Mouse (Mus musculus) hindbrain, embryonic 11.5 days (tissue): ENCODE results near the gene Ralb. TPM values are rescaled to one million over a fixed set of nuclear protein-coding genes. Genes with fewer than 3 reads are reported as not detected.

Experiments
- ATAC-seq: fragments of 200-750 bp; cut with Nextera tagmentation; 2 replicates; pipeline ENCODE4 v1.8.0; 2017; ENCODE audit warnings: mild to moderate bottlenecking, moderate TSS enrichment, moderate library complexity; ENCODE audit not compliant: low FRiP score
- DNase-seq: peaks from one replicate; pipeline ENCODE4 v3.0.0-alpha.2; 2015; ENCODE audit warnings: low spot score
- H3K27ac ChIP-seq: fragments of 300-500 bp; sonication (generic); 2 replicates; pipeline ENCODE4 v1.5.1; 2014; ENCODE audit warnings: mild to moderate bottlenecking, low read depth, low read length
- H3K27me3 ChIP-seq: fragments of 300-500 bp; sonication (generic); 2 replicates; pipeline ENCODE4 v1.6.1; 2014; ENCODE audit warnings: mild to moderate bottlenecking, low read length, moderate library complexity, mixed read lengths; ENCODE audit not compliant: control insufficient read depth, insufficient read depth
- H3K36me3 ChIP-seq: fragments of 300-500 bp; sonication (generic); 2 replicates; pipeline ENCODE4 v1.6.1; 2014; ENCODE audit warnings: mild to moderate bottlenecking, low read length, moderate library complexity, mixed read lengths; ENCODE audit not compliant: control insufficient read depth, insufficient read depth
- H3K4me1 ChIP-seq: fragments of 300-500 bp; sonication (generic); replicated peaks from 2 replicates; pipeline ENCODE4 v1.6.1; 2014; ENCODE audit warnings: low read length, mixed read lengths; ENCODE audit not compliant: control insufficient read depth, insufficient read depth
- H3K4me2 ChIP-seq: fragments of 300-500 bp; sonication (generic); replicated peaks from 2 replicates; pipeline ENCODE4 v1.6.1; 2014; ENCODE audit warnings: mild to moderate bottlenecking, low read depth, low read length
- H3K4me3 ChIP-seq: fragments of 300-500 bp; sonication (generic); 2 replicates; pipeline ENCODE4 v1.5.1; 2014; ENCODE audit warnings: low read depth, low read length
- H3K9ac ChIP-seq: fragments of 300-500 bp; sonication (generic); 2 replicates; pipeline ENCODE4 v1.6.1; 2014; ENCODE audit warnings: low read depth, low read length
- H3K9me3 ChIP-seq: fragments of 300-500 bp; sonication (generic); 2 replicates; pipeline ENCODE4 v1.6.1; 2016; ENCODE audit warnings: low read length; ENCODE audit not compliant: control insufficient read depth
- WGBS: fragments of 180-500 bp; shearing (Covaris S2); extraction: QIAGEN DNeasy Blood & Tissue Kit; methylation state at CpG from one replicate; pipeline ENCODE4 v1.1.7; 2014; 5-methylcytosine and 5-hydroxymethylcytosine counted together
- polyA plus RNA-seq: library from polyadenylated mRNA; unstranded; fragments of >200 nt; fragmentation: Nextera tagmentation; extraction: Ambion mirVana; gene quantifications from 2 replicates; pipeline ENCODE4 v1.2.1, GENCODE M21; 2014

Gene Ralb
- polyA plus RNA-seq, 1 experiment from 2014 or later: 70.5 TPM

DNA sequence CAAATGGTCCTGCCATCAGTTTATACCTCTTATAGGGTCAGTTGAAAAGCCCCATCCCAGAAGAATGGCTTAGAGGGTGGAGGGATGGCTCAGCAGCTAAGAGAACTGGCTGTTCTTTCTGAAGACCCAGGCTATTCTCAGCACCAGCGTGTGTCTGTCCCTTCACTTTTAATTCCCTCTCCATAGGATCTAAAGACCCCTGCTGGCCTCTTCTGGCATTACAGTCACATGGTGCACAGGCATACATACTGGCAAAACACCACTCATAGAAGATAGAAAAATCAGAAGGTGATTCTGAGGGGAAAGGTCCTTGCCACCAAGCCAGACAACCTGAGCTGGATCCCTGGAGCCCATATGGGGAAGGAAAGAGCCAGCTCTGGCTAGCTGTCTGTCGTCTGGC is 41.2 kb downstream of the Ralb start:
- 49% methylated on average over 2 of the region's 2 CpGs for WGBS

DNA sequence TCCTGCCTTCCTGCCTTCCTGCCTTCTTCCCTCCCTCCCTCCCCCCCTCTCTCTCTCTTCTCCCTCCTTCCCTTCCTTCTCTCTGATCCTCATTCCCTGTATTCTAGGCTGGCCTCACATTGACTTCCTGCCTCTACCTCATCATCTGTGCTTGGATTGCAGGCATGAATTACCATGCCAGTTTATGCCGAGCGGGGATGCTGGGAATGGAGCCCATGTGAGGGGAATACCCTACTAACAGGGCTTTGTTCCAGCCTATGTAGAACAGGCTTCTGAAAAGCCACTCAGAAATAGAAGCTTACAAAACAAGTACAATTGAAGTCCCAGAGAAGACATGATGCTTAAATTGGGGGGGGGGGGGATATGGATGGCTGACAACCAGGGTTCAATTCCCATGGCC is 44.5 kb downstream of the Ralb start:
- WGBS: 81% methylated on average over 2 of the region's 2 CpGs
- DNase-seq (no peak), ATAC-seq (no peak)
- Histone ChIP-seq H3K4me3 (no peak overlapping the region), H3K9me3 (no peaks in the 10 kb centered on the region), H3K9ac (no peak overlapping the region), H3K4me2 (no peak overlapping the region), H3K27ac (no peak overlapping the region), H3K4me1 (no peaks in the 10 kb centered on the region), H3K27me3 (no peaks in the 10 kb centered on the region), H3K36me3 (no peaks in the 10 kb centered on the region)

More for the DNA sequence above, 41.2 kb downstream of the Ralb start:
- no peaks in the 10 kb centered on the region for H3K36me3 ChIP-seq
- H3K9me3 ChIP-seq: no peaks in the 10 kb centered on the region
- DNase-seq: peak; percentile 77
- H3K4me1 ChIP-seq: no peaks in the 10 kb centered on the region
- no peak overlapping the region for H3K4me2 ChIP-seq
- H3K4me3 ChIP-seq: no peak overlapping the region
- H3K27me3 ChIP-seq: no peaks in the 10 kb centered on the region
- no peak overlapping the region for H3K9ac ChIP-seq
- H3K27ac ChIP-seq: no peak overlapping the region
- no peak for ATAC-seq

DNA sequence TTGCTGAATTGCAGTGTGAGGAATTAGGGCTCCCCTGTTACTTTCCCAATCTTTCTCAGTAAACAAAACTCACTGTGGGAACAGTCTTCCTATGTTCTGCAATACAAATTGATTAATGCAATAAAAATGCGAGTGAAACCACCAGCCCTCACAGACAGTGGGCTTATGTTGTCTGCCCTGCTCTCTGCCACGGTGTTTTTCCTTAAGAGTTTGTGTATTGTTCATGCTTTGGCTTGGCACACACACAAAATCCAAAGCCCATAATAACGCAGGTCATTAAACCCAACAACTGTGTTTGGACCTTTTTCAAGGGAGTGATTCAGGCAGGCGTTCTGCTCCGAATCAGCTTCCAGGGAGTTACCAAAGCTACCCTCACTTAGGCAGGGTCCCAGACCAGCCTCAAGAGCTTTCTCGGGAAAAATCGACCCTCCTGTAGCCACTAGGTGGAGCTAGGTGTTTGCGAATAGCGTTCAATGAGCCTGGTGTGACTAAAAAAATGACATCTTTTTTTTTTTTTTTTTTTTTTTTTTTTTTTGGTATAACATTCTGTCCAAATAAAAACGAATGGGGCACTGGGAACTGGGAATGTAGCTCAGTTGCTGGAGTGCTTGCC is 46.5 kb downstream of the Ralb start:
- H3K9me3 ChIP-seq: no peaks in the 10 kb centered on the region
- H3K4me2 ChIP-seq: no peak overlapping the region
- H3K4me3 ChIP-seq: no peak overlapping the region
- WGBS: 21% methylated on average over 10 of the region's 10 CpGs
- H3K27ac ChIP-seq: no peak overlapping the region
- no peaks in the 10 kb centered on the region for H3K4me1 ChIP-seq
- H3K36me3 ChIP-seq: no peaks in the 10 kb centered on the region
- peak; percentile 81 for DNase-seq
- H3K27me3 ChIP-seq: no peaks in the 10 kb centered on the region
- ATAC-seq: no peak
- no peak overlapping the region for H3K9ac ChIP-seq

DNA sequence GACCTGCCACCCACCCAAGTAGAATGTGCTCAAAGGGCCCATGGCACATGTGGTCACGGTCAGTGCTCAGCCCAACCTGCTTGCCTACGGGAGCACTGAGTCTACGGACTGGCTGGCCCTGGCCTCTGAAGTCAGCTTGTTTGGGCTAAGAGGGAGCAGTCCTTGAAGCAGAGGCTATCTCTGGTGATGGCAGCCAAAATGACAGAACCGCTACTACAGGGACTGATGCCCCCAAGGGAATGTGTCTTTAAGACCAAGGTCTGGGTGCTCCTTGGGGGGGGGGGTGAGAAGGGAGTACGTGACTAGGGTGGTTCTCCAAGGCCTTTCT is 47.1 kb downstream of the Ralb start:
- no peaks in the 10 kb centered on the region for H3K27me3 ChIP-seq
- ATAC-seq (0 out of 2 replicates have a peak, but pooled peaks have one; percentile 19), DNase-seq (no peak)
- no peak overlapping the region for H3K4me3 ChIP-seq
- H3K4me1 ChIP-seq: no peaks in the 10 kb centered on the region
- no peak overlapping the region for H3K27ac ChIP-seq
- H3K9ac ChIP-seq: no peak overlapping the region
- 65% methylated on average over 5 of the region's 5 CpGs for WGBS
- no peaks in the 10 kb centered on the region for H3K36me3 ChIP-seq
- no peaks in the 10 kb centered on the region for H3K9me3 ChIP-seq
- no peak overlapping the region for H3K4me2 ChIP-seq

DNA sequence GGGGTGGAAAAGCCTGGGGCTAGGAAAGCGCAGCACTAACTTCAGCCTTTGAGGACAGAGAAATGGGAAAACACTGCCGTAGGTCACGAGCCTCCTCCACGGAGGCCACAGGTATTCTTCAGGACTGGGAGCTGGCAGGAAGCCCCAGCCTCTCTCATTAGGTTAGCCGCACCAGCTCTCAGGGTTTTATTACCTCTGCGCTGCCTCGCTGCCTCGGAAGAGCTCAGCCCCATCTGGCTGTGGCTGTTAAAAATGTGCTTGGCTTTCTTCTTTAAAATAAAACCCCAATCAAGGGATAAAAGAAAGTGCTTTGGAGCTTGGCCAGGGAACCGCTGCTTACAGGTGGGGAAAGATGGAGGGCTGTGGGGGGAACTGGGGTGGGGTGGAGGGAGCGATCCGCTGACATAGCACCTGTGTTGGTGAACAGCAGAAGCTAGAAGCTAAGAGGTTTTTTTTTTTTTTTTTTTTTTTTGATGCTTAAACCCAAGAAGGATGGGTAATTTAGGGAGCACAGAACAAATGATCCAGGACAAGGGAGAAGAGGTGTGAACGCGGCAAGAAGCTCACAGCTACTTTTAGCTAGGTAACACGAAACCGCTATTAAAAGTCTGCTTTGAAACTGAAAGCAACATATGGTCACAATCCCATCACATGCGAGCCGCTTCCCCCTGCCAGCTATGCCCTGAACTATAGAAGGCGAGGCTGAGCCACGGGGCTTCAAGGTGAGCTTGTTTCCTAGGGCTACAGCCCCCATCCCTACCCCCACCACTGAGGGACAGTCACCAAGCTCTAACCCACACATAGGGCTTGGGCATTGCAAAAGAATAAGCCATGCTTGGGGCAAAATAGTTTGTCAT is 47.7 kb downstream of the Ralb start:
- no peak overlapping the region for H3K4me2 ChIP-seq

DNA sequence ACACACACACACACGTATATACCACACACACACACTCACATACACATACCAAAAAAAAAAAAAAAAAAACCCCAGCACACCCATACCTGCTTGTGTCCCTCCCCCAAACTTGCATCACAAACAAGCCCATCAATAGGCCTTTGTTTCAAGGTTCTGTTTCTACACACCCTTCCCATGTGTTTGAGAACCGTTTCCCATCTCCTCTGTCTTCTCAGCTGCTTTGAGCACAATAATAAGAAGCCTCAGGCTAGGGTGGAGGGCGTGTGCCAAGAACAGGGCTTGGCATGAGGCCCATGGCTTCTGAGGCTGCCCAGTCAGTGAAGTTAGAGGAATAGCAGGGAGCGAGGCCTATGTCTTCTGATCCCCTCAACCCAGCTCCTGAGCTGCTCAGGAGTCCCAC is 50.9 kb downstream of the Ralb start:
- Histone ChIP-seq H3K9me3 (no peaks in the 10 kb centered on the region), H3K9ac (no peak overlapping the region), H3K4me2 (no peak overlapping the region), H3K4me1 (no peaks in the 10 kb centered on the region), H3K36me3 (no peaks in the 10 kb centered on the region), H3K27ac (no peak overlapping the region), H3K27me3 (no peaks in the 10 kb centered on the region), H3K4me3 (no peak overlapping the region)
- 74% methylated on average over 3 of the region's 4 CpGs for WGBS
- DNase-seq (no peak), ATAC-seq (no peak)

More for the DNA sequence above, 47.7 kb downstream of the Ralb start:
- no peaks in the 10 kb centered on the region for H3K36me3 ChIP-seq
- H3K9ac ChIP-seq: no peak overlapping the region
- H3K27me3 ChIP-seq: no peaks in the 10 kb centered on the region
- no peaks in the 10 kb centered on the region for H3K4me1 ChIP-seq
- DNase-seq (no peak), ATAC-seq (no peak)
- no peak overlapping the region for H3K4me3 ChIP-seq
- no peak overlapping the region for H3K27ac ChIP-seq
- 57% methylated on average over 19 of the region's 19 CpGs for WGBS
- H3K9me3 ChIP-seq: no peaks in the 10 kb centered on the region

DNA sequence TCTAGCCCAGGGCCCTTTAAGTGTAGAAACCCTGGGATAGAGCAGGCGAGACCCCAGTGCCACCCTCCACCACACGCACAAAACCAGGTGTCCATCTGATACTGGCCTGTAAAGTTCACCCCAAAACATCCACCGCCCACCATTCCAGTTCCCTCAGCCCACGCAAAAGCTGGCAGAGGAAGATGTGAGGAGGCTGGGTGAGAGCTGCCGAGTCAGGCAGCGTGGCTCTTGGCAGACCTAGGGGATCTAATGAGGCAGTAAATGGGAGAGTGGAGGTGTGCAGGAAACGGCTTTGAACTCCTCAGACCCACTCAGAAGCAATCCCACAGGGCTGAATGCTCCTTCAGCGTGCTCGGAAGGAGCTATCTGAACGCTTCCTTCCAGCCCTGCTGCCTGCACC is 53.2 kb downstream of the Ralb start:
- Histone ChIP-seq H3K9me3 (no peaks in the 10 kb centered on the region), H3K4me2 (no peak overlapping the region), H3K4me1 (no peaks in the 10 kb centered on the region), H3K27me3 (no peaks in the 10 kb centered on the region), H3K27ac (no peak overlapping the region), H3K9ac (no peak overlapping the region), H3K36me3 (no peaks in the 10 kb centered on the region), H3K4me3 (no peak overlapping the region)
- 74% methylated on average over 10 of the region's 10 CpGs for WGBS
- no peak for ATAC-seq
- DNase-seq: no peak

DNA sequence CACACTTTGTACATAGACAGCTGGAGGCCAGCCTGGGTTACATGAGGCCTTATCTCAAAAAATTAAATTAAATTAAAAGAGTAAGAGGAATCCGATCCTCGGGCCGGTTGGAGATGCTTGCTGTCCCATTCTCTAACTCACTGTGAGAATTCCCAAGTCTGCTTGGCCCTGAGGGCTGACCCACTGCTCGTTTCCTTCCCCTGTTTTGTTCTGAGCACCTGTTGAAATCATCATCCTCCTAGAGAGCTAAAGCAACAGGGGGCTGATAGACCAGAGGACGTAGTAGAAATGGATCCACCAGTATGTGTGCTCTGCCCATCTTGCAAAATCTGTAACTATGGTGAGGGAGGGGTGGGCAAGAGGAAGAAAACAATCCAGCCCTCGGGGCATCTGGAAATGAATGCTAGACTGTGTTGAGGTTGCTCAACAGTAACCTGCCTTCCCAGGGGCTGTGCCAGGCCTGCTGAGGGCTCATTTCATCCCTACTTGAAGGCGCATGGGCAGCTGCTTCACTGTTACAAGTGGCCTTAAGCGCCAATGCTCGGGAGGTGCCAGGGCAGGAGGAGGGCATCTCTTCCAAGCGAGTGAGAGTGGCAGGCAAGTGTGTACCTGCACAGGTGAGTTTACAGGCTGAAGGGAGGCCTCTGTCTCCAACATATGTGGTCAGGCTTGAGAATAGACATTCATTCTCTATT is 53.8 kb downstream of the Ralb start:
- H3K27ac ChIP-seq: no peak overlapping the region
- DNase-seq (no peak), ATAC-seq (no peak)
- H3K4me2 ChIP-seq: no peak overlapping the region
- H3K9ac ChIP-seq: no peak overlapping the region
- no peak overlapping the region for H3K4me3 ChIP-seq
- no peaks in the 10 kb centered on the region for H3K27me3 ChIP-seq
- 80% methylated on average over 10 of the region's 10 CpGs for WGBS
- no peaks in the 10 kb centered on the region for H3K4me1 ChIP-seq
- H3K36me3 ChIP-seq: no peaks in the 10 kb centered on the region
- H3K9me3 ChIP-seq: no peaks in the 10 kb centered on the region
